Mouse (Mus musculus) myocyte (in vitro differentiated cells): Measurements from ENCODE around the gene Fut2.

ENCODE experiments used
- E2F4 ChIP-seq: IDR thresholded peaks from one replicate; pipeline ENCODE4 v1.6.1; 2011; ENCODE audit warnings: mild to moderate bottlenecking, control low read depth, moderate library complexity; ENCODE audit not compliant: insufficient read depth
- MAX ChIP-seq: IDR thresholded peaks from one replicate; pipeline ENCODE4 v1.6.1; 2011; ENCODE audit warnings: low read depth, mild to moderate bottlenecking, control low read depth
- MYOG ChIP-seq, 3 experiments: IDR thresholded peaks; one replicate each; pipeline ENCODE4 v1.6.1; 2011; ENCODE audit warnings: control low read depth in 2 of 3, low read depth in 2 of 3, mild to moderate bottlenecking in 2 of 3; ENCODE audit not compliant: insufficient read length in 2 of 3, control insufficient read depth in 1 of 3, insufficient read depth in 1 of 3
- POLR2A ChIP-seq: IDR thresholded peaks from one replicate; pipeline ENCODE4 v1.6.1; 2011; ENCODE audit warnings: low read depth, mild to moderate bottlenecking, control low read depth, moderate library complexity; ENCODE audit not compliant: insufficient read length
- USF1 ChIP-seq: IDR thresholded peaks from one replicate; pipeline ENCODE4 v1.6.1; 2011; ENCODE audit warnings: low read depth, mild to moderate bottlenecking, control low read depth, moderate library complexity

DNA sequence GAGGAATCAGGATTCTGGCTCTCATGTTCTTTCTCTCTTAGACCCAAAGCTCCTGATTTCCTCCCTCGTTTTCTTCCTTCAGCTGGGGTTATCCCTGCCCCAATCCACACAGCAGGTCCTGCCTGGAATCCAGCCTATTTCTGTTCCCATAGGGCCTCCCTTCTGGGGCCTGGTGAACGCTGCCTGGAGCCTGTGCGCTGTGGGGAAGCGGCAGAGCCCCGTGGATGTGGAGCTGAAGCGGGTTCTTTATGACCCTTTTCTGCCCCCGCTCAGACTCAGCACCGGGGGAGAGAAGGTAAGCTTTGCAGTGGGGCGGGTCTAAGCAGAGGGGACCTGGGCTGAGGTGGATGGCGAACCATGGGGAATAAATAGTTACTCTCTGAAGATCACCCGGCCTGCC lies 34.9 kb upstream of the Fut2 start:
- TF ChIP-seq POLR2A: no peak
- no peak for TF ChIP-seq MYOG (IDR thresholded peaks at IDR 0.05; ENCODE audit: control insufficient read depth in 1 of 3, insufficient read depth in 1 of 3, insufficient read length in 2 of 3, low read depth in 2 of 3)
- TF ChIP-seq E2F4: no peak
- no peak for TF ChIP-seq USF1
- TF ChIP-seq MAX: no peak
